In the genomic region with DNA sequence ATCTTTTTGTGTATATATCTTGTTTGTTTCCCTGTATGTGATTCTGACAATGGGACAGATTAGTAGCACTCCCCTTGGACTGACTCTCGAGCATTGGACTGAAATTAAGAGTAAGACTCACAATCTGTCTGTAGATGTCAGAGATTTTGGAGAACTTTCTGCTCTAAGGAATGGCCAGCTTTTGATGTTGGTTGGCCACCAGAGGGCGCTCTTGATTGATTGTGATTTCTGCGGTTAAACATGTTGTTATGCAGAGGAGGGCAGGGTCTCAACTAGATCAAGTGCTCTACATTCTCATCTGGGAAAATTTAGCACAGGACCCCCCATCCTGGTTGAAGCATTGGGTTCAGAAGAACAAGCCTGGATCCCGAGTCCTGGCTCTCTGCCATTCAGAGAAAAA, we compare ENCODE assay signal across 8 mouse cellular contexts.
DNase-seq lines count a peak whose midpoint lies in the region.

No protein-coding gene starts in this region.

- DNase-seq in gastrocnemius, postnatal 10 days = peak; percentile 35
- DNase-seq in gastrocnemius, adult 18-20 months (ENCODE audit: low spot score) = no peak
- peak; percentile 12 for DNase-seq in urinary bladder, postnatal 14 days (ENCODE audit: low spot score)
- no peak for DNase-seq in urinary bladder, adult 2 months (ENCODE audit: low spot score)
- peak; percentile 29 to 83 for DNase-seq in kidney, postnatal 36 days
- DNase-seq in thymus, adult 18-20 months = peak; percentile 9 to 17
- no peak for DNase-seq in cerebellum, adult 11-12 months
- DNase-seq in urinary bladder, postnatal 4 days (ENCODE audit: low spot score in 2 of 2) = no peak

Comparison
In these comparisons a context has a peak if more than half of its experiments do, and no peak if none do; other contexts are left out.
1. DNase-seq: peak in gastrocnemius, postnatal 10 days (single experiment), urinary bladder, postnatal 14 days (single experiment), kidney, postnatal 36 days (2 of 2) and thymus, adult 18-20 months (2 of 2); none in gastrocnemius, adult 18-20 months (single experiment), urinary bladder, adult 2 months (single experiment), cerebellum, adult 11-12 months (single experiment) and urinary bladder, postnatal 4 days (0 of 2).